Comparison of ENCODE assay signal across 15 mouse cellular contexts in the genomic region with DNA sequence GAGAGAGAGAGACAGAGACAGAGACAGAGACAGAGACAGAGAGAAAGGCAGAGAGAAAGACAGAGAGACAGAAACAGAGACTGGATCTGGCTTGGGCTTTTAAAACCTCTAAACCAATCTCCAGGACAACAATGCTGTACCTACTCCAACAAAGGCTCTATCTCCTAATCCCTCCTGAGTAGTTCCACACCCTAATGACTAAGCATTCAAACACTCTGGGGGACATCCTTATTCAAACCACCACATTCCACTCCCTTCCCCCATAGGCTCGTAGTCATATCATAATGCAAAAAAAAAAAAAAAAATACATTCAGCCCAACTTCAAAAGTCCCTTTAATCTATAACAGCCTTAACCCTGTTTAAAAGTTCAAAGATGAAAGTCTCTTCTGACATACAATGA.
"Had no signal": no experiment of that assay in that cellular context is flagged by ENCODE, and none has a peak within 500 bp of the region (broad histone marks: within the 10 kb centered on the region; RNA-seq: fewer than 3 reads in every experiment).

No protein-coding gene starts in this region.

- H3K36me3 ChIP-seq: midbrain, embryonic 10.5 days; midbrain, embryonic 12.5 days; neural tube, embryonic 12.5 days; stomach, embryonic 15.5 days had no signal

- H3K4me3 ChIP-seq: midbrain, embryonic 10.5 days; midbrain, embryonic 12.5 days; myocyte; neural tube, embryonic 12.5 days; stomach, embryonic 15.5 days had no signal

- H3K27me3 ChIP-seq: midbrain, embryonic 12.5 days; neural tube, embryonic 12.5 days; stomach, embryonic 15.5 days had no signal

- ATAC-seq: liver, postnatal 0 days; midbrain, embryonic 16.5 days had no signal

- DNase-seq: liver, postnatal 0 days; lung, embryonic 14.5 days; lung, postnatal 10 days; lung, postnatal 4 days; midbrain, embryonic 14.5 days; right cerebral cortex, postnatal 14 days; thymus, adult 2 months; thymus, postnatal 25 days; thymus, postnatal 4 days had no signal
